Mouse (Mus musculus): Measurements from ENCODE around the gene Kbtbd12. TPM values are rescaled to one million over a fixed set of nuclear protein-coding genes. Genes with fewer than 3 reads are reported as not detected.

Kbtbd12 gene
- not detected in 2 replicates for polyA plus RNA-seq (2014; fragmentation: Nextera tagmentation; extraction: Ambion mirVana)

DNA sequence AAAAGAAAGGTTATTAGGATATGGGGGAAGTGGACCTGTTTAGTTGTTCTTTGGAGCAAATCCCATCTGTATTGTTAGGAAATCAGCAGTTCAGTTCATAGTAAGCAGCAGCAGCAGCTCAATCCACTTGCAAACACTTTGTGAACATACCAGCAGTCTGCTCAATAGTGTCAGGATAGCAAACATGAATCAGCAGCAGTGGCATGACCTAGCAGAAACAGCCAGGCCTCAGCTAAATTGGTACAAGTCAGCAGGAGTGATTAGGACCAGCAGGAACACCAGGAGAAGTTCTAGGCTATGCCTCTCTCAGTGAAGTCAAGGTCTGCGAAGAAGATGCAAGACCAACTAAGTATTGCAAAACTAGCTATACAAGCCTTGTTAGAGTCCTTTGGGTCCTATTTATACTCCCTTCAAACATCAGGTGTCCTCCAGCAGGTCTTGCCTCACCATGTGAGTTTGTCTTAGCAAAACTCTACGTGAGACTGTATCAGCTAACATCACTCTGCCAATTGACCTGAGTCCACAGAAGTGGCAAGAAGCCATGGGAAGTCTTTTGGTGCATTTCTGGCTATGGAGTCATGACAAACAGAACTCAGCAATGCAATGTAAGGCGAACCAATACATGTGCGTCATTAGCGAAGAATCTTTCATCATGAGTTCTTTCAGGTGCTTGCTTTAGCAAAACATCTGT is at the start of gene Kbtbd12:
Kbtbd12 (minus strand) TSS at position 340 of the 691 bp plus-strand sequence.
- ATAC-seq (ENCODE audit: insufficient number of reproducible peaks, low FRiP score, low TSS enrichment, low read depth): no peak
- H3K4me2 ChIP-seq (ENCODE audit: low read depth, severe bottlenecking): no peak within 1 kb of the TSS
- no peak within 1 kb of the TSS for H3K27ac ChIP-seq (replicated peaks; ENCODE audit: low read depth, low read length)
- H3K4me1 ChIP-seq (ENCODE audit: control insufficient read depth, insufficient read depth, low read length): 0 out of 2 replicates have a peak, but pooled peaks cover 3% of the 10 kb centered on the region
- 95% methylated on average over 5 of the region's 5 CpGs for WGBS
- H3K36me3 ChIP-seq (ENCODE audit: control insufficient read depth, insufficient read depth, low read length): no peaks in the 10 kb centered on the region
- H3K4me3 ChIP-seq (ENCODE audit: low read depth, low read length): no peak within 1 kb of the TSS
- no peak for DNase-seq (ENCODE audit: low spot score)
- H3K27me3 ChIP-seq (ENCODE audit: control insufficient read depth, insufficient read depth, low read length): no peaks in the 10 kb centered on the region
- H3K9ac ChIP-seq (ENCODE audit: low read length): no peak within 1 kb of the TSS
- H3K9me3 ChIP-seq (ENCODE audit: control insufficient read depth, low read length): no peaks in the 10 kb centered on the region

GRCm38 (mm10) chr6:88683380-88684053 is 45.8 kb upstream of the Kbtbd12 start:
- H3K9ac ChIP-seq (ENCODE audit: low read length): no peak overlapping the region
- H3K4me3 ChIP-seq (ENCODE audit: low read depth, low read length): no peak overlapping the region
- no peaks in the 10 kb centered on the region for H3K36me3 ChIP-seq (ENCODE audit: control insufficient read depth, insufficient read depth, low read length)

GRCm38 (mm10) chr6:88681026-88681425 is 43.3 kb upstream of the Kbtbd12 start:
- H3K4me3 ChIP-seq (ENCODE audit: low read depth, low read length): no peak overlapping the region
- 85% methylated on average over 3 of the region's 3 CpGs for WGBS
- DNase-seq (ENCODE audit: low spot score) (no peak), ATAC-seq (ENCODE audit: insufficient number of reproducible peaks, low FRiP score, low TSS enrichment, low read depth) (no peak)
- no peaks in the 10 kb centered on the region for H3K27me3 ChIP-seq (ENCODE audit: control insufficient read depth, insufficient read depth, low read length)
- no peaks in the 10 kb centered on the region for H3K36me3 ChIP-seq (ENCODE audit: control insufficient read depth, insufficient read depth, low read length)
- no peaks in the 10 kb centered on the region for H3K4me1 ChIP-seq (ENCODE audit: control insufficient read depth, insufficient read depth, low read length)
- H3K9ac ChIP-seq (ENCODE audit: low read length): no peak overlapping the region
- no peak overlapping the region for H3K27ac ChIP-seq (replicated peaks; ENCODE audit: low read depth, low read length)
- H3K9me3 ChIP-seq (ENCODE audit: control insufficient read depth, low read length): no peaks in the 10 kb centered on the region
- no peak overlapping the region for H3K4me2 ChIP-seq (ENCODE audit: low read depth, severe bottlenecking)

More at GRCm38 (mm10) chr6:88683380-88684053, 45.8 kb upstream of the Kbtbd12 start:
- Histone ChIP-seq H3K4me1 (ENCODE audit: control insufficient read depth, insufficient read depth, low read length) (no peaks in the 10 kb centered on the region), H3K27ac (replicated peaks; ENCODE audit: low read depth, low read length) (no peak overlapping the region), H3K9me3 (ENCODE audit: control insufficient read depth, low read length) (no peaks in the 10 kb centered on the region), H3K4me2 (ENCODE audit: low read depth, severe bottlenecking) (no peak overlapping the region), H3K27me3 (ENCODE audit: control insufficient read depth, insufficient read depth, low read length) (no peaks in the 10 kb centered on the region)
- 63% methylated on average over 7 of the region's 7 CpGs for WGBS
- DNase-seq (ENCODE audit: low spot score): no peak
- ATAC-seq (ENCODE audit: insufficient number of reproducible peaks, low FRiP score, low TSS enrichment, low read depth): no peak

GRCm38 (mm10) chr6:88677738-88678137 is 40.0 kb upstream of the Kbtbd12 start:
- DNase-seq (ENCODE audit: low spot score): no peak
- 86% methylated on average over 2 of the region's 2 CpGs for WGBS
- no peaks in the 10 kb centered on the region for H3K4me1 ChIP-seq (ENCODE audit: control insufficient read depth, insufficient read depth, low read length)
- no peaks in the 10 kb centered on the region for H3K27me3 ChIP-seq (ENCODE audit: control insufficient read depth, insufficient read depth, low read length)
- H3K27ac ChIP-seq (replicated peaks; ENCODE audit: low read depth, low read length): no peak overlapping the region
- no peak overlapping the region for H3K9ac ChIP-seq (ENCODE audit: low read length)
- H3K4me2 ChIP-seq (ENCODE audit: low read depth, severe bottlenecking): no peak overlapping the region
- no peak overlapping the region for H3K4me3 ChIP-seq (ENCODE audit: low read depth, low read length)
- no peaks in the 10 kb centered on the region for H3K36me3 ChIP-seq (ENCODE audit: control insufficient read depth, insufficient read depth, low read length)
- no peaks in the 10 kb centered on the region for H3K9me3 ChIP-seq (ENCODE audit: control insufficient read depth, low read length)
- no peak for ATAC-seq (ENCODE audit: insufficient number of reproducible peaks, low FRiP score, low TSS enrichment, low read depth)

GRCm38 (mm10) chr6:88676753-88677736 is 39.3 kb upstream of the Kbtbd12 start:
- H3K4me2 ChIP-seq (ENCODE audit: low read depth, severe bottlenecking): no peak overlapping the region
- no peaks in the 10 kb centered on the region for H3K4me1 ChIP-seq (ENCODE audit: control insufficient read depth, insufficient read depth, low read length)
- H3K9ac ChIP-seq (ENCODE audit: low read length): no peak overlapping the region
- ATAC-seq (ENCODE audit: insufficient number of reproducible peaks, low FRiP score, low TSS enrichment, low read depth) (no peak), DNase-seq (ENCODE audit: low spot score) (no peak)
- WGBS: 88% methylated on average over 6 of the region's 6 CpGs
- no peak overlapping the region for H3K4me3 ChIP-seq (ENCODE audit: low read depth, low read length)
- H3K27ac ChIP-seq (replicated peaks; ENCODE audit: low read depth, low read length): no peak overlapping the region
- no peaks in the 10 kb centered on the region for H3K36me3 ChIP-seq (ENCODE audit: control insufficient read depth, insufficient read depth, low read length)
- H3K27me3 ChIP-seq (ENCODE audit: control insufficient read depth, insufficient read depth, low read length): no peaks in the 10 kb centered on the region
- H3K9me3 ChIP-seq (ENCODE audit: control insufficient read depth, low read length): no peaks in the 10 kb centered on the region

- H3K36me3 ChIP-seq (ENCODE audit: control insufficient read depth, insufficient read depth, low read length): no peaks in the 10 kb centered on the region
- no peak for DNase-seq (ENCODE audit: low spot score)
- H3K27ac ChIP-seq (replicated peaks; ENCODE audit: low read depth, low read length): no peak overlapping the region
- H3K4me2 ChIP-seq (ENCODE audit: low read depth, severe bottlenecking): no peak overlapping the region
- 87% methylated on average over 2 of the region's 2 CpGs for WGBS
- H3K9me3 ChIP-seq (ENCODE audit: control insufficient read depth, low read length): no peaks in the 10 kb centered on the region
- H3K27me3 ChIP-seq (ENCODE audit: control insufficient read depth, insufficient read depth, low read length): no peaks in the 10 kb centered on the region
- no peak for ATAC-seq (ENCODE audit: insufficient number of reproducible peaks, low FRiP score, low TSS enrichment, low read depth)
- H3K9ac ChIP-seq (ENCODE audit: low read length): no peak overlapping the region
- no peaks in the 10 kb centered on the region for H3K4me1 ChIP-seq (ENCODE audit: control insufficient read depth, insufficient read depth, low read length)
- H3K4me3 ChIP-seq (ENCODE audit: low read depth, low read length): no peak overlapping the region
Observed at GRCm38 (mm10) chr6:88675815-88676214, 38.1 kb upstream of the Kbtbd12 start.

DNA sequence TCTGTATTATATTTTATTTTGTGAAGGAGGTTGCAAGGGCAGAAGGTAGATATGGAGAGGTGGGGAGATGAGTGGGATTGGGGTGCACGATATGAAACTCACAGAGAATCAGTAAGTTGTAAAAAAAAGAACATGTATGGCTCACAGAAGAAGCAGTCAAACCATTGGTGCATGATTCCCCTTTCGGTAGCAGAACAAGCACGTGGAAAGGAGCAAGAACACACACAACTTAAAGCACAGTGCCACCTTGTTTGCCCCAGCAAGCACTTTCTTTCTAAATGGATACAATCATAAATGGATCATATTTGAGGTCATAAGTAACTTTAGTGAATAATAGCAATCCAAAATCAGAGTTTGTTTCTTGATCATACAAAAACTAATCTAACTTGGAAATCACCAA is 24.5 kb upstream of the Kbtbd12 start:
- ATAC-seq (ENCODE audit: insufficient number of reproducible peaks, low FRiP score, low TSS enrichment, low read depth) (no peak), DNase-seq (ENCODE audit: low spot score) (no peak)
- Histone ChIP-seq H3K4me3 (ENCODE audit: low read depth, low read length) (no peak overlapping the region), H3K9ac (ENCODE audit: low read length) (no peak overlapping the region), H3K27me3 (ENCODE audit: control insufficient read depth, insufficient read depth, low read length) (no peaks in the 10 kb centered on the region), H3K4me2 (ENCODE audit: low read depth, severe bottlenecking) (no peak overlapping the region), H3K9me3 (ENCODE audit: control insufficient read depth, low read length) (no peaks in the 10 kb centered on the region), H3K4me1 (ENCODE audit: control insufficient read depth, insufficient read depth, low read length) (no peaks in the 10 kb centered on the region), H3K36me3 (ENCODE audit: control insufficient read depth, insufficient read depth, low read length) (no peaks in the 10 kb centered on the region), H3K27ac (replicated peaks; ENCODE audit: low read depth, low read length) (no peak overlapping the region)
- 83% methylated on average over 3 of the region's 3 CpGs for WGBS

- Histone ChIP-seq H3K36me3 (ENCODE audit: control insufficient read depth, insufficient read depth, low read length) (no peaks in the 10 kb centered on the region), H3K4me3 (ENCODE audit: low read depth, low read length) (no peak overlapping the region), H3K9me3 (ENCODE audit: control insufficient read depth, low read length) (no peaks in the 10 kb centered on the region), H3K4me2 (ENCODE audit: low read depth, severe bottlenecking) (no peak overlapping the region), H3K27ac (replicated peaks; ENCODE audit: low read depth, low read length) (no peak overlapping the region), H3K4me1 (ENCODE audit: control insufficient read depth, insufficient read depth, low read length) (no peaks in the 10 kb centered on the region), H3K9ac (ENCODE audit: low read length) (no peak overlapping the region), H3K27me3 (ENCODE audit: control insufficient read depth, insufficient read depth, low read length) (no peaks in the 10 kb centered on the region)
- no peak for DNase-seq (ENCODE audit: low spot score)
- no peak for ATAC-seq (ENCODE audit: insufficient number of reproducible peaks, low FRiP score, low TSS enrichment, low read depth)
- WGBS: 85% methylated on average over 2 of the region's 2 CpGs
Observed at GRCm38 (mm10) chr6:88661696-88662095, 23.9 kb upstream of the Kbtbd12 start.
